Mouse (Mus musculus): Measurements from ENCODE around the gene Whrn. TPM values are rescaled to one million over a fixed set of nuclear protein-coding genes. Genes with fewer than 3 reads are reported as not detected.
A peak's percentile ranks its signal among the peaks of the same experiment; 100 is the strongest.

Gene Whrn
- polyA plus RNA-seq, 1 experiment from 2014 or later, result 6.0 TPM

DNA sequence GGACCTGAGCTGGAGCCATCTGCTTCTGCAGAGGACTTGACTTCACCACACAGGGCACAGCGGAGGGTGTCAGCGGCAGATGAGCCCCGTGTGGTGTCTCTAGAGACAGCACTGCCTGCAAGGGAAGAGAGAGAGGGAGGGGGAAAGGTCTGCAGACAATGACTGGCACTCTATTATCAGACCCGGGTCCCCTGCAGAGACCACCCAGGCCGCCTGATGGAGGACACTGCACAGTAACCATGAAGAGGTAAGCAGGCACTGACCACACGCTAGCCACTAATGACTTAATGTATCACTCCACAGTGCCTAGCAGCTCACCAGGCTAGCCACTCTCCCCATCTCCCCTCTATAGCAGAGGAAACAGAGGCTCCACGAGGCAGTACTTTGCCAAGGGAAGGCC is 124.9 kb downstream of the Whrn start:
- Histone ChIP-seq H3K27me3 (ENCODE audit: control insufficient read depth, insufficient read depth, low read length) (no peaks in the 10 kb centered on the region), H3K36me3 (ENCODE audit: control insufficient read depth, insufficient read depth, low read length) (peaks cover 33% of the 10 kb centered on the region; the same call in 1 of the 2 replicates), H3K4me1 (ENCODE audit: control insufficient read depth, insufficient read depth, low read length) (no peaks in the 10 kb centered on the region), H3K9me3 (ENCODE audit: control insufficient read depth, low read depth, low read length) (no peaks in the 10 kb centered on the region), H3K4me3 (ENCODE audit: low read depth, low read length) (no peak overlapping the region), H3K4me2 (replicated peaks; ENCODE audit: low read depth, low read length) (no peak overlapping the region), H3K27ac (ENCODE audit: low read length) (no peak overlapping the region), H3K9ac (replicated peaks; ENCODE audit: low read depth, low read length) (no peak overlapping the region)
- WGBS, result 58% methylated on average over 7 of the region's 7 CpGs
- no peak for ATAC-seq (ENCODE audit: insufficient number of reproducible peaks, insufficient read depth, low FRiP score, low read depth)

DNA sequence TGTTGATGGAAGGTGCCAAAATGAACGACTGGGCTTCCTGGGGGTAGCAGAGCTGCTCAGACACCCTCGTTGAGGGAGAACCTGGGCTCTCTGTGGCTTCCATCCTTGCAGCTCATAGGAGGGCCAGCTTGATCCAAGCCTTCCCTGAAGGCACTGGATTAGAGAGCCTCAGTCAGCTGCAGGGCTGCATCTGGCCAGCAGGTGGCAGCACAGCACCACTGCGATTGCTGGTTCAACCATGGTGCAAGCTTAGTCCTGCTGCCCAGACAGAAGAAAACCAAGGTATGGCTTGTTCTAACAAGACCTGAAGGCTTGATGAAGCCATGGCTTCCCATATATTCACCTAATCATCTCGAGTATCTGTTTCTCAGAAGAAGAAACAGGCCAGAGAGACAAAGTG is 127.2 kb downstream of the Whrn start:
- Histone ChIP-seq H3K36me3 (ENCODE audit: control insufficient read depth, insufficient read depth, low read length) (peaks cover 29% of the 10 kb centered on the region; the same call in 1 of the 2 replicates), H3K4me1 (ENCODE audit: control insufficient read depth, insufficient read depth, low read length) (no peaks in the 10 kb centered on the region), H3K9me3 (ENCODE audit: control insufficient read depth, low read depth, low read length) (no peaks in the 10 kb centered on the region), H3K4me2 (replicated peaks; ENCODE audit: low read depth, low read length) (no peak overlapping the region), H3K27me3 (ENCODE audit: control insufficient read depth, insufficient read depth, low read length) (no peaks in the 10 kb centered on the region), H3K9ac (replicated peaks; ENCODE audit: low read depth, low read length) (no peak overlapping the region), H3K27ac (ENCODE audit: low read length) (no peak overlapping the region), H3K4me3 (ENCODE audit: low read depth, low read length) (no peak overlapping the region)
- 14% methylated on average over 4 of the region's 4 CpGs for WGBS
- peak; percentile 8; the same call in 1 of the 2 replicates for ATAC-seq (ENCODE audit: insufficient number of reproducible peaks, insufficient read depth, low FRiP score, low read depth)

Other genes with a start within 250 kb of the Whrn start
- not detected in 2 replicates for gene Orm1, start 151.4 kb downstream of the Whrn start, polyA plus RNA-seq (2014; fragmentation: Nextera tagmentation; extraction: Ambion mirVana)
- not detected in 2 replicates for gene Orm3, start 139.8 kb downstream of the Whrn start, polyA plus RNA-seq (2014; fragmentation: Nextera tagmentation; extraction: Ambion mirVana)
- not detected in 2 replicates for gene Orm2, start 133.5 kb downstream of the Whrn start, polyA plus RNA-seq (2014; fragmentation: Nextera tagmentation; extraction: Ambion mirVana)
- 6.9 and 7.0 TPM in 2 replicates for gene Akna, start 92.6 kb downstream of the Whrn start, polyA plus RNA-seq (2014; fragmentation: Nextera tagmentation; extraction: Ambion mirVana)
- gene Atp6v1g1, start 48.8 kb upstream of the Whrn start, polyA plus RNA-seq (2014; fragmentation: Nextera tagmentation; extraction: Ambion mirVana), result 267 and 268 TPM in 2 replicates
- gene Tmem268, start 62.8 kb upstream of the Whrn start, polyA plus RNA-seq (2014; fragmentation: Nextera tagmentation; extraction: Ambion mirVana), result 4.9 and 7.0 TPM in 2 replicates
- not detected in 2 replicates for gene Gm11213, start 109.3 kb upstream of the Whrn start, polyA plus RNA-seq (2014; fragmentation: Nextera tagmentation; extraction: Ambion mirVana)
- gene Tex48, start 126.4 kb upstream of the Whrn start, polyA plus RNA-seq (2014; fragmentation: Nextera tagmentation; extraction: Ambion mirVana), result not detected in 2 replicates
- not detected in 2 replicates for gene Gm11214, start 167.4 kb upstream of the Whrn start, polyA plus RNA-seq (2014; fragmentation: Nextera tagmentation; extraction: Ambion mirVana)
- 0.14 TPM in 1 of 2 replicates, not detected in the other for gene Tnfsf15, start 249.1 kb upstream of the Whrn start, polyA plus RNA-seq (2014; fragmentation: Nextera tagmentation; extraction: Ambion mirVana)